Mouse (Mus musculus) cerebellum, adult 8-10 months (tissue): Measurements from ENCODE around the gene Tmem117.

ENCODE experiments used
- DNase-seq: peaks from one replicate; pipeline ENCODE4 v3.0.0; 2022

The Tmem117 gene

DNA sequence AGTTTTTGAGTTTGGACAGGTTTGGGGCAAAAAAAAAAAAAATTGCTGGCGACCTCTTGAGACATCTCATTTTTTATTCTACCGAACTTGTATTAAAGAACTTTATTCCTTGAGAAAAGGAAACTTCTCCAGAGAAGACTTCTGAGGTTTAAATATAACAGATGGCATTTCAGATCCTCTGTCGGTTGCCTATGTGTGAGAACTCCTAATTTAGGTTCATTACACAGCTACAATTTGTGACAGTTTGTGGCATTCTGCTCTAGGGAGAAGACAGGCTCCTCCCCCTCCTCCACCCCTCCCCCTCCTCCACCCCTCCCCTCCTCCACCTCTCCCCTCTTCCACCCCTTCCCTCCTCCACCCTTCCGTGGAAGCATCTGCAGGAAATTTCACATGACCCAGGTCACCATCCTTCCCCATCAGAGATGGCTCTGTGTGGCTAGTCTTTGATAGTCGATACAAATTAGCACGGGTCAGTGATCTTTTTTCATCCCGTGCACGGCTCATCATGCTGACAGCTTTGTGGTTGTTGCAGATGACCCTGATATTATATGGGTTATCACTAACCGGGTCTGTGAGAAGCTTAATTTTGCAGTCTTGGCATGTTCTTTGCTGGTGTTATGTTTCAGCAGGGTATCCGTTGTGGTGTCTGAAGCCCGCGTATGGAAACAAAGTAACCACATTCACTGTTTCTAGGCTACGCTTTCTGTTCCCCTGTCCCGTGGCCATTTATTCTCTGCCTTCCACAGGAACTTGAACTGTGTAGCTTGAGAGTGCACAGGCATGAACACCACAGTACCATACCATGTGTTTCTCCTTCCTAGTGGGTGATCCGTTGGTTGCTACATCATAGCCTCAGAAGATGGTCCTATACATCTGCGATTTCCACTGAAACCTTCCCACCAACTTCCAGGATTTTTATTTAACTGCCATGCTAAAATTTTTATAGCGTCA is 147.4 kb downstream of the Tmem117 start:
- DNase-seq = no peak

GRCm38 (mm10) chr15:94781556-94781955 is 152.5 kb downstream of the Tmem117 start:
- DNase-seq = peak; percentile 31

DNA sequence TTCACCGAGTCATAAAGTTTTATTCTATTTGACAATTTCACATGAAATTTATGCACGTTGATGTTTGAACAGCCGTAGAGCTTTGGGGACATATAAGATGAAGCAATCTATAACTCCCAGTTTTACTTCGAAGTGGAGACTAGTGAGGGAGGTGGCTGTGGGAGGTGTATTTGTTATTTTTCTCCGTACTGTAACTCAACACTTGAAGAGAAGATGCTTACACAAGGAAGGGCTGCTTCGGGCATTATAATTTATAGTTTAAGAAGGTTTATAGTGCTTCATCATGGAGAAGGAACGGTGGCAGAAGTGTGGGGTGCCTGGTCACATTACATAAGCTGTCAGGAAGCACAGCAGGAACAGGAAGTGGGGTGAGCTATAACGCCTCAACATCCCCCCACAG is 164.4 kb downstream of the Tmem117 start:
- DNase-seq = no peak

GRCm38 (mm10) chr15:94795484-94795883 is 166.5 kb downstream of the Tmem117 start:
- DNase-seq = no peak

GRCm38 (mm10) chr15:94798236-94798635 is 169.2 kb downstream of the Tmem117 start:
- DNase-seq = no peak

- DNase-seq = no peak
These were observed 172.4 kb downstream of the Tmem117 start for GRCm38 (mm10) chr15:94801462-94801861.

- DNase-seq = no peak
These were observed 173.8 kb downstream of the Tmem117 start for GRCm38 (mm10) chr15:94802820-94803219.

- no peak for DNase-seq
These were observed 174.8 kb downstream of the Tmem117 start for GRCm38 (mm10) chr15:94803624-94804342.

DNA sequence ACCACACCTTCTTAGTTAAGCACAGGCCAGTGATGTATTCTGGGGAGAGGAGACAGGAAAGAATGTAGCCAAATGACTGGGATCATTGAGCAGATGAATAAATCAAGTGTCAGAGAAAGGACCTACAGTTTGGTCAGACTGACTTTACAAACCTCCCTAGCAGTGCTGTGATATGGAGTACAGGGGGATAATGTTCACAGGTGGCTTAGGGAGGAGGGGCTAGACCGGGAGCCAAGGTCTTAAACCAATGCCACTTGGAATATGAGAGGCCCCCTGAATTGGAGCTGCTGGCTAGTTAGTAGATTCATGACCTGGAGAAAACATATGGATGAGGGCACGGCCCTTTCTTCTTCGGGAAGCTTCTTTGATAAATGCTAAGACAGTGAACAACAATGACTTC is 177.0 kb downstream of the Tmem117 start:
- no peak for DNase-seq

DNA sequence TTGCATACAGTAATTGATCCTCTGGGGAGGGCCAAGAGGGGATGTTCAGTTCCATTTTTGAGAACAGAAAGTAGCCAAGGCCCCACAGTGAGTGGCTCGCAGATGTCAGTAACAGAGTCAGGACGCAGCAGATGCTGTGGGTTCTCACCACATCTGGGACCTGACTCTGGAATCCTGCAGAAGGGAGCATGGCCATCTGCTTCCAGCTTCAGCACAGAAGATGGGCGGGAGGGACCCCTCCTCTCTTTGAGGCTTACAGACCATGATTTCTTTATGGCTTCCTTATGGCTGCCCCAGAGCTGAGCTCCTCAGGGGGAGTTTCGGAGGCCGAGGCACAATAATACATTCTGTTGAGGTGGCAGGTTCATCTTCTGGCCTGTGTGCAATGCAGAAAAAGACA is 182.5 kb downstream of the Tmem117 start:
- DNase-seq = no peak

- no peak for DNase-seq
These were observed 185.4 kb downstream of the Tmem117 start for GRCm38 (mm10) chr15:94814213-94815100.

GRCm38 (mm10) chr15:94835634-94836033 is 206.6 kb downstream of the Tmem117 start:
- DNase-seq = no peak

- DNase-seq = no peak
These were observed 209.6 kb downstream of the Tmem117 start for GRCm38 (mm10) chr15:94838646-94839045.

DNA sequence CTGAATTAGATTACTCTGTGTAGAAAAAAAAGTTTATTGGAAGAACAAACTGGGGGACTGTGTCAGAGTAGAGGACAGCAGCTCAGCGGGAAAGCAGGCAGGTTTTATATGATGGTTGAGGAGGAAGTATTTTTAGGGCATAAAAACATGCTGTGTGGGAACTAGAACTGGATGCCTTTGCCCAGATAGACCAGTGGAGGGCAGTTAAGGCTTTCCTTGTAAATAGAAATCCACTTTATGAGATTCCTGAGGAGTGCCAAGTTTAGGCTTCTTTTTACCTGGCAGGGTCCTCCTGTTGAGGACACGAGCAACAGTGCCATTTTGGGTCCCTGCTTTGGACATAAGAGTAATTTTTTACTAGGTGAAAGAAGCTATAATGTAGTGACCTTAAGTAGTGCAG is 218.5 kb downstream of the Tmem117 start:
- DNase-seq = peak; percentile 11

DNA sequence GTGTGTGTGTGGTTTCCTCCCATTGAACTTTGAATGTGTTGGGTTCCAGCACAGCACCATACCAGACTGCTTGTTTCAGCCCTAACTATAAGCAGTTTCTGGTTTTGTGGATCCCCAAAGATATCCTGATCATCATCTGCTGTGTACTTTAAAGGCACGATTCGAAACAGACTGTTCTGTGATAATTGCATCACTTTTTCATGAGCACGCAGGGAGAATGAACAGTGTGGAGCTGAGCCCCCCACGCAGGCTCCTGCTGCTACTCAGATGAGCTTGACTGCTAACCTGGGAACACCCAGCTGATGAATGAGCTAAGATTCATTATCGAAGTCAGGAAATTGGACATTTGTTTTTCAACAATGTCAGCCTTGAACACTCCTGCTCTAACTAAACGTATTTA is 230.6 kb downstream of the Tmem117 start:
- DNase-seq = no peak

DNA sequence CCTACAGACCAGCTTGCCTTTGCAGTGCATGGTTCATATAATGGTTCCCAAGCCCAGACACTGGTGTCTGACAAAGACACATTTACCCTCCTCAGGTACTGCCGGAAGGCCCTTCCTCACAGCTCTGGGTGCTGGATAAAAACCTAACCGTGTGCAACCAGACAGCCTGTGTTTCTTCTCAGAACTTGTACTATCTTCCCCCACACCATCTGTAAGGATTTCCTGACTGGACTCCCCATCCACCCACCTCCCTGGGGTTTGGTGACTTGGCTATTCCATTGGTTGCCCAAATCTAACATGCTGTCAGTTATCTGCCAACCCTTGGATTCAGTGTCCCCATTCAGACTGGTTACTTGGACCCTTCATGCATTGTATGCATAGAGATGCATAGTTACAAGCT is 232.1 kb downstream of the Tmem117 start:
- no peak for DNase-seq

GRCm38 (mm10) chr15:94864134-94864533 is 235.1 kb downstream of the Tmem117 start:
- DNase-seq = no peak

GRCm38 (mm10) chr15:94868372-94868771 is 239.3 kb downstream of the Tmem117 start:
- no peak for DNase-seq

DNA sequence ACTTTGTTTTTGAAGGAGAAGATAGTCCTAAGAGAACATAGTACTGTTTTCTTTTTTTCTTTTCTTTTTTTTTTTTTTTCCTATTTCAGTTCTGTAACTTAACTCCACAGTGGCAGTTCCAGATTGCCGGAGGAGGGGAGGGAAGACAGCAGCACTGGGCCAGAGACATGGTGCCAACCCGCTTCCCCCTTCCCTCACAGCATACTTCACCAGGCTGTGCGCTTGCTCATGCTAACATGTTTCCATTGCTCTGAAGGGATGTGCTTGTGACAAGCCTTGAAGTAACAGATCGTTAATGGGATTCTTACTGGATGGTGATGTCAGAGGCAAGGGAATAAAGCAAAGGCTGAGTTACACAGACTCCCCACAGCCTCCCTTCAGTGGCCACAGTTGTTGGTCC is 256.0 kb downstream of the Tmem117 start:
- no peak for DNase-seq

DNA sequence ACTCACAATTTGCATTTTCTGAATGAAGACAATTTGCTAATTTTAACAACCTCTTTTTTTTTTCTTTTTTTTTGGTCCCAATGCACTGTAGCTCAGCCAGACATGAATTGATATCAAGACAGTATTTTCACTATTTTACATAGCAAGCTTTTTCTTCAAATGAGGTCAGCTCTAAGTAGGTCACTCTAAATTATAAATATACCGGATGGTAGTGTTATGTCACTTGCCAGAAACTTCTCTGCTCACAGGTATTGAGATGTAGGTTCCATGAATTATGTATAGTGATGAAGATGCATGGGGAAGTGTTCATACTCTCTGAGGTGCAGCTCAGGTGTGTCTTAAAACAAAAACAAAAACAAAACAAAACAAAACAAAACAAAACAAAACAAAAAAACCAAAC is 264.2 kb downstream of the Tmem117 start:
- no peak for DNase-seq

DNA sequence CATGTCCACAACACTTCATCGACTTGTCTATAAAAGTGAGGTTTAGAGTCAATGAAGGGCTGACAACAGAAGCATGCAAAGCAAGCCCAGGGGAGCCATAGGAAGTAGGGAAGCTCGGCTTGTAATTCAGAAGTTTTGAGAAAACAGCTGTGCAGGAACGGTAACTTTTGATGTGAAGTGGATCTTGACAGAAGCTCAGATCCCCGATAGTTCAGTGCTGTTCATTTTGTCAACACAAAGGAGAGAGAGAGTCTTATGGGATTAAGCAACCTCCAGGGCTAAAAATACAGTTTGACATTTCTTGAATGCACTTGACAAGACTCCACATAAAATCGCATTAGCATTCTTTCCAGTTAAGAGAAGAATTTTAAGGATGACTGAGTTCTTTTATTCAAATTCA is 265.1 kb downstream of the Tmem117 start:
- DNase-seq = peak; percentile 23

DNA sequence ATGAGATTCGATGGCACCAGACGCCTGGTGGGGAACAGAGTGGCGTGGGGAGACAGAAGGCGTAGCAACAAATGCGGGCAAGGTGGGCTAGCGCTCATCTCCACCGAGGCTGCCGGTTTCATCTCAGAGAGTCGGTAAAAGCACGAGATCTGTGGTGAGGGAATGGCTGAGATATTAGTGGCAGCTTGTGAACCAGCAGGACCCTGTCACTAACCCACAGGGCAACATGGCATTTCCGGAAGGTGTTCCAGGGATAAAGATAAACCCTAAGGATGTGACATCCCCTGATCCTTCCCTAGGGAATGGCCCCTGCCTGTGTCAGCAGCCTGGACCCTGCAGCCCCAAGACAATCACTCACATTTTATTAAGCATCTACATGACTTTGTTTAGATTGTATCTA is 266.6 kb downstream of the Tmem117 start:
- peak; percentile 83 for DNase-seq

DNA sequence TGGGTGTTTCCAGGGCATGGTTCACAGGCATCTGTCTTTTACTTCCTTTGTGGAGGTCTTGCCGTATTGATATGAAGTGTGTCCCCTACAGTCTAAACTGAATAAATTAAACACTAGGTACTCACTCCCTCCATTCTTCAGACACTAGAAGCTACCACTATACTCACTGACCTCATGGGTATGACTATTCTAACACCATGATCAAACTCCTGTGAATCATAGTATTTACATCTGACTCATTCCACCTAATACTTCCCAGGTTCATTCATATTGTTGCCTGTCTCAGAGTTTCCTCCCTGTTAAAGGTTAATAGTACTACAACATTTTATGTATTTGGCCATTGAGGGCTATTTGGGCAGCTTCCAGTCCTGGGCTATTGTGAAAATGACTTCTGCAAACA is 274.2 kb downstream of the Tmem117 start:
- DNase-seq = no peak
